Mouse (Mus musculus) leukemia stem cell, adult 10-12 weeks (primary cell): ENCODE measurements around the gene Olfr872. TPM values are rescaled to one million over a fixed set of nuclear protein-coding genes. Genes with fewer than 3 reads are reported as not detected.

ENCODE experiments used
- polyA plus RNA-seq: library from polyadenylated mRNA; stranded (reverse); fragments of >175 nt; gene quantifications from 2 replicates; pipeline ENCODE4 v1.2.3, GENCODE M21; 2012; ENCODE audit warnings: low replicate concordance

Gene Olfr872
- not detected in 2 replicates for polyA plus RNA-seq

DNA sequence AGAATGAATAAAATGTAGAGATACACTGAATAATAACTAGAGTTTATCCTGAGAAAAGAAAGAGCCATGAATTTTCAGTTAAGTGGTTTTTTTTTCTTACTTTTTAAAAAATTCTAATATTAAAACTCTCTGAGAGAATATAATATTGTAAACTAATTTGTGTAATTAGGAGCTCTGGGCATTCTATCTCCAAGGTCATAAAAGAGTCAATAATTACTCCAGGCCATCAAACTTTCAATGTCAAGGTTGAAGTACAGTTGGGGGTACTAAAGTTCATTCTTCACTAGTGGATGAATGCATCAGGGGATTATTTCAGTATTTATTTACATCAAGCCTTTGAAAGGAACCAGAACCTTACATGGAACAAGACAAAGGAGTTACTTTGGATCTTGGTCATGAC is at the start of gene Olfr872:
Olfr872 (plus strand) TSS at position 301 of the 400 bp plus-strand sequence.

DNA sequence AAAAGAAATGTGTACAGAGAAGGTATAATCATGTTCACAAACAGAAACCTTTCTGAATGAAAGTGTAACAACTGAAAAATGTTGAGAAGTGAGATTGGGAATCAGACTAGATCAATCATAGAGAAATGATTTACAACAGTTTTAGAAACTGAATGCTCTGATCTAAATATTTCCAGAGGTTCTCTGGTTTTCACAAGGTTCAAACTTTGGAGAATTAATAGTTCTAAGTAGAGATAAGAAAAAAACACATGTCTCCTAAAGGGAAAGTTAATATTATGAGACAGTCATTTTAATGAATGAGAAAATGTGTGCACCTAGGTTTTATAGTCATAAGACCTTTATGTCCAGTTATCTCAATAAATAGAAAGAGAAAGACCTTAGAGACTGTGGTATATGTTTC is 25.0 kb upstream of the Olfr872 start, which contains the start of gene Olfr871:
Olfr871 (plus strand) TSS at position 301 of the 400 bp plus-strand sequence.

DNA sequence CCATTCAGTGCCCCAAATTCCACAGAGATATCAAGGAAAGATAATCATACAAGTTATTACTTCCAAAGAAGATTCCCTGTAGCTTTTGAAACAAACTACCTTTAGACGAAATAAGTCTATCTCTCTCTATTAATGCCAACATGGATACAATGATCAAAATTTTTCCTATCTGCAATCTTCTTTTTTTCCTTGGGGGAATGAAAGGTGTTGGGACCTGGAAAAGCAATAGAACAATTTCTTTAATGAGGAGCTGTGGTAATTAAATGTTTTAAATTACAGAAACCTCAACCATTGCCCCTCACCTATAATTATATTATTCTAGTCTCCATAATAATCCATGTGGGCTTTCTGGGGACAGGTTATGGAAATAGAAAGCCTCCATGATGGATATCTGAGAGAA is 45.1 kb downstream of the Olfr872 start, which contains the start of gene Olfr39:
Olfr39 (plus strand) TSS at position 301 of the 400 bp plus-strand sequence.

DNA sequence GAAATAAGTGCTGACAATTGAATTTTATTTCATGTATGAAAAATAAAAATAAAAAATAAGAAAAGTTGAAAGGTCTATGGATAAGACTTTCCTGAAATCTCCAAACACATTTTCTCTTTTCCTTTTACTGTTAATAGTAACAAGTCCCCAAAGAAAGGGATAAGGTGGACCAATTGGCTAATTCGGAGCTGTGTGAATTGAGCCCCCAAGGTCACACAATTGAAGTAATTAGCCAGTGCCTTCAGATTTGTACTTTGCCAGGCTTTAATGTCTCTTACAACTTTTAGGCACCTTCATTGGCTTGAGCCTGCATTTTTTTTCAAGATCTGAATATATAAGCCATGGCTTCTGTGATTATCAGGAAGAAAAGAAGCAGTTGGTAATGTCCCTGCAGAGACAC is 61.3 kb downstream of the Olfr872 start, which contains the start of gene Olfr873:
Olfr873 (plus strand) TSS at position 301 of the 400 bp plus-strand sequence.

Other genes starting within 250 kb of the Olfr872 start
- not detected in 2 replicates for gene Olfr866, start 209.1 kb upstream of the Olfr872 start, polyA plus RNA-seq
- gene Olfr867, start 179.6 kb upstream of the Olfr872 start, polyA plus RNA-seq = not detected in 2 replicates
- gene Olfr868, start 138.5 kb upstream of the Olfr872 start, polyA plus RNA-seq = not detected in 2 replicates
- not detected in 2 replicates for gene Olfr869, start 108.1 kb upstream of the Olfr872 start, polyA plus RNA-seq
- gene Olfr870, start 63.1 kb upstream of the Olfr872 start, polyA plus RNA-seq = not detected in 2 replicates
- not detected in 2 replicates for gene Olfr871, start 24.9 kb upstream of the Olfr872 start, polyA plus RNA-seq
- not detected in 2 replicates for gene Olfr39, start 45.2 kb downstream of the Olfr872 start, polyA plus RNA-seq
- gene Olfr873, start 61.4 kb downstream of the Olfr872 start, polyA plus RNA-seq = 0.03 TPM in 1 of 2 replicates, not detected in the other
- gene Olfr18, start 99.0 kb downstream of the Olfr872 start, polyA plus RNA-seq = not detected in 2 replicates
- gene Zfp560, start 148.1 kb downstream of the Olfr872 start, polyA plus RNA-seq = 0.24 and 0.43 TPM in 2 replicates
- 0.08 and 0.38 TPM in 2 replicates for gene Zfp26, start 223.0 kb downstream of the Olfr872 start, polyA plus RNA-seq